Mouse (Mus musculus) spleen, embryonic (tissue): ENCODE measurements around the gene Zbtb43.

ENCODE experiments used
- CTCF ChIA-PET: fragments of 350-600 bp; sonication (Branson Sonifier 250); formaldehyde crosslinking; loops from one replicate; lab custom pipeline; 2022; lab: Charles Lee

Gene Zbtb43

DNA sequence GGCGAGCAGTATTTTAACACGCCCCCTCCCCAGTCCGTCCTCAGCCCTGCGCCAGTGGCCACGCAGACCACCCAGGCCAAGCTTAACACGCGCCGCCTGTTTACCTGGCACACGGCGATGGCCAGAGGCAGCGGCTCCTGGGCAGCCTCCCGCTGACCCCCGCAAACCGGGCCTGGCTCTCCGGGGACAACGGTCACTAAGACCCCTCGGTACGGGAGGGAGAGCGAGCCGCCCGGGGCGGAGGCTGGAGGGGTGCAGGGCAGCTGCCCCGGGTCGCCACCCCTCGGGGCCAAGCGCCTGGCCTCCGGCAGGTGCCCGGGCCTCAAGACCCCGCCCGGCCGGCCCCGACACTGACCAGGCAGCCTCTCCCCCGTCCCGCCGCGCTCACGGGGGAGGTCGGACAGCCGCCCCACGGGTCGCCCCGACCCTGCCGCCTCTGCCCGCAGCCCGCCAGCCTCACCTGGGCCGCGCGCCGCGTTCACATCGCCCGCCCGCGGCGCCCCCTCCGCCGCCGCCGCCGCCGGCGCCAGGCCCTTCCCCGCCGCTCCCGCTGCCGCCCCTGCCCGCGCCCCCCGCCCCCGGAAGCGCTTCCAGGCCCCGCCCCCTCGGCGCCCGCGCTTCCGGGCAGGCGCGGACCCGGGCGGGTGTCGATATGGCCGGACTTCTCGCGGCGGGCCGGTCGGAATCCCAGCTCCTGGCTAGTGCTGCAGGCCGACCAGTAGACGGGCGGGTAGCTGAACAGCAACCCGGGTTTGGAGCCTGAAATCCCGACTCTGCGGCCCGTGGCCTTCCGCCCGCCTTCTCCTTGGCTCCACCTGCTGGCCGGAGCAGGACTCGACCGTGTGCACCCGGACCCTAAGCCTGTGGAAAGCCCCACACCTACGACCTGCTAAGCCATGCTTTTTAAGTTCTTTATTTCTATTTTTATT lies 37.3 kb downstream of the Zbtb43 start, which contains the start of gene Zbtb34:
Gene Zbtb34, minus strand, starts transcription at position 554 of the 929 bp plus-strand sequence.
- CTCF ChIA-PET = no interaction called here

DNA sequence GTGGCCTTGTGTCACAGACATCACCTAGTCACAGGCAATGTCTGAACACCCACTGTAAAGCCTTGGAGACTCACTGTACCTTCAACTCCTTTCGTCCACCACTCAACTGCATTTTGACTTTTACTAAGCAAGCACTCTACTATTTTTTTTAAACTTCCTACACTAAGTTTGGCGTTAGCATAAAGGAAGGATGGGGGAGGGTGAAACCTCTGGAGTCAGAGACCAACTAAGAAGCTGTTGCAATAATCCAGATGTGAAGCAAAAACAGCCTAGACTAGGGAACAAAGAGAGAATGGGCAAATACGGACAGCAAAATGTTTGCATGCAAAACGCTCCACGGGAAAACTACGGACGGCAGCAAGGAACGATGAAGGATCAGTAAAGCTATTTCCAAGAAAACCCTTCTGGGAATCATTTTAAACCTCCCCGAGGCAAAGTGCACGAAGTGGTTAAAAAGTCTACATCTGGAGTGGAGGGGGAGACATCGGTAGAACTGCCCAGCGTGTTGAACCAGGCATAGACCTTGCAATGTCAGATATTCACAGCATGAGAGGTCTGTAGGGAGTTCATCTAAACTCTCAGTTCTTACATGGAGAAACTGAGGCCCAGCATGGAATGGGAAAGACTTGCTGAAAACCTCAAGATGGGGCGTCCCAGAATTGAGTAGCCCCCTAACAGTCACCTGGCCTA lies 38.1 kb downstream of the Zbtb43 start:
- CTCF ChIA-PET = no interaction called here

DNA sequence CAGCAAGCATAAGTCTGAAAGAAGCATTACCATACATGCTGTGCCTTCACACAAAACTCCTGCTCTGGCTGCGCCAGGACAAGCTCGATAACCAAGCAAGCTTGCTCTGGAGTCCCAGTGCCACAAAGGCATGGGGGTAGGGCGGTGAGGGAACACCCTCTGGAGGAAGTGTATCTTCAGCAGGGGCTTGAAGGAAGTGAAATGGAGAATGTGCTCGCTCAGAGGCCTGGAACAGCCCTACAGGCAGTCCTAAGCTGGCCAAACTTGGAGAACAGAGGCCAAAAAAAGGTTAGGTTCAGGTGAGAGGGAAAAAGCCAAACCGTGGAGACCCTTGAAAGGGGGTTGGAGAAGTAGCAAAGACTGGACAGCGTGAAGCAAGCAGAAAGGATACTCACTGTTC lies 39.0 kb downstream of the Zbtb43 start:
- CTCF ChIA-PET = no interaction called here

DNA sequence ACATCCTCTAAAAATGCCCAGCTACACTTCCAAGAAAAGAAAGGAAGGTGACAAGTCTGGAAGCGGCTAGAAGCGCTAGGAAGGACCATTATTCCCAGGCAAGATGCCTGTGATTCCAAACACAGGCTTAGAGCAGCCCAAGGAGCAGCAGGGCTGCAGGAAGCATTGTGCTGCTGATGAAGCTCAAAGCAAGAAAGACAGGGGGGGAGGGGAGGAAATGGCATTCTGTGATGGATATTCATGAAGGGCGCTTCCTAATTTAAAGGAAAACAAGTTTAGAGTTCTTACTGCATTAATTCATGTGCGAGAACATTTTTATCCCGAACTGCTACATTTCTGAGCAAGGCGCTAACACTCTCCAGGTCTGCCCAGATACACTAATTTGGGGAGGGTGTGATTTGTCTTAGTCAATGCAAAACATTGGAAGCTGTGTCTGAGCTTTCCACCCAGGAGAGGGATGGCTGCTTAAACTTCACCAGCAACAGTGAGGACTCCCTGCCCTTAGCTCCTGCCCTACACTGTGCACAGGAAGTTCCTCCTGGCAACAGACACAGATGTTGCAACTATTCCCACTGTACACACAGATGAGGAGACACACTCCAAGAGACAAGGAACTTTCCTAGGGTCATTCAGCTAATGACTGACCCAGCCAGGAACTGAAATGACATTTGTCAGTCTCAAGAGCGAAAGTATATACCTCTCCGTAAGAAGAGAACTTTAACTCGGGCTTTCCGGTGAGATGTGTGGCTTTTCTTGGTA lies 41.5 kb downstream of the Zbtb43 start:
- CTCF ChIA-PET = no interaction called here

- CTCF ChIA-PET = interaction anchor here (0.6 kb wide), 1 partner anchor 848 kb away, joined by 3 read pairs; no protein-coding TSS in a partner anchor
Measured at GRCm38 (mm10) chr2:33417454-33417853, 50.9 kb downstream of the Zbtb43 start.

DNA sequence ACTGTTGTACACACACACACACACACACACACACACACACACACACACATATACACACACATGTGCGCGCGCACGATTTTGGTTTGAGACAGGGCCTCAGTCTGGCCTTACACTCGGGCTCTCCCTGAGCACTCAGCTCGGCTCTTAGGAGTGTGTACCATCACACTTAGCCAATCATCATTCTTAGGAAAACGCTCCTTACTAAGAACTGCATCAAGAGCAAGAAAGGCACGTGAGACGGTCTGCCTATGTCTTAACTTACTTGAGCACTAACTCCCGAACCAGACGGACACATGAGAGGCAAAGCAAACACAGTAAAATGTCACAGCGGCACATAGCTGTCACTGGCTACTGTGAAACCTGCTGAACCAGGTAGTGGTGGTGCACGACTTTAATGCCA lies 54.3 kb downstream of the Zbtb43 start:
- CTCF ChIA-PET = no interaction called here

DNA sequence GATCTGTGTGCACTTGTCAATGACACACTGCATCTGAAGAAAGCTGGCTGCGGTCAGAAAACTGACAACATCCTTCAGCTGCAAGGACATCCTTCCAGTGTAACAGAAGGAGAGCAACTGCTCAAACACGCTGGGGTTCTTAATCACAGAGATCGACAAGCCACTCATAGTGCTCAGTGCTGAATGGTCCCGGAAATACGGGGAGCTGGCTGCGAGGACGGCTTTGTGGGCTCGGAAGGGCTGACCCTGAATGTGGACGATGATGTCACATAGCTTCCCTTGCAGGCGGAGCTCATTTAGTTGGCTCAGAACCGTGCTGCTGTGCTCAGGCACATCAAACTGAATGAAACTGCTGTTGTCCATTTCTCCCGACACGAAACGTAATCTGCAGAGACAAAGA lies 56.2 kb downstream of the Zbtb43 start:
- CTCF ChIA-PET = no interaction called here

- CTCF ChIA-PET = no interaction called here
Measured at GRCm38 (mm10) chr2:33403511-33404003, 64.8 kb downstream of the Zbtb43 start.

DNA sequence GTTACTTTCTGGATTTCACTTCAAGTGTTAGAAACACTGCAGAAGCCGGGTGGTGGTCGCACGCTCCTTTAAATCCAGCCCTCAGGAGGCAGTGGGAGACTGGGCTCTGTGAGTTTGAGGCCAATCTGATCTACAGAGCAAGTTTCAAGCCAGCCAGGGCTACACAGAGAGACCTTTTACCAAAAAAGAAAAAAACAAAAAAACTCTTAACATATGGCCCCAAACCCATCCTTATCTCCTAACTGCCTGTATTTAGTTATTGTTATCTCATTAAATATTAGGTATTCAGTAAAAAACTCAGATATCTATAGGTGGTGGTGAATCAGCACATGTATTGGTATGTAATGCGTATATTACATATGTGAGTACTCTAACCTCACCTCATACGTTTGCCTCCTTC lies 65.7 kb downstream of the Zbtb43 start:
- CTCF ChIA-PET = no interaction called here

DNA sequence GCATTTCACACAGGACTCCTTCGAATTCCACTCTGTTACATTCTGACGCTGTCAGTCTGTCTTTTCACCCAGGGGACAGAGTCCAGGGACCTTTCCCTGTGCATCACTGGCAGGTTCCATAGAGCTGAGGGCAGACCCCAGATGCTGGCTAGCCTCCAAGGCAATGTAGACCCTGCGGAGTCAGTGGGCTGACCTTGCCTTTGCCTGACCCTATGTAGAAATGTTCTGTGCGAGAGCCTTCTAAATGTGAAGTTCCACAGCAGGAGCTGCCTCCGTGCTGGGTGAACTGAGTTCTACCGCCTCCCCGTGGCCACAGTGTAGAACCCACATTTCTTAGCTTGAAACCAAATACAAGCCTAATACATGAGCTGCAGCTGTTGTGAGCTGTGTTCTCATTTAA lies 66.1 kb downstream of the Zbtb43 start:
- CTCF ChIA-PET = no interaction called here

- CTCF ChIA-PET = no interaction called here
Measured at GRCm38 (mm10) chr2:33401217-33401616, 67.1 kb downstream of the Zbtb43 start.

GRCm38 (mm10) chr2:33400541-33400940 lies 67.8 kb downstream of the Zbtb43 start:
- CTCF ChIA-PET = no interaction called here
